Mouse (Mus musculus): Measurements from ENCODE around the gene Mrps34. TPM values are rescaled to one million over a fixed set of nuclear protein-coding genes. Genes with fewer than 3 reads are reported as not detected.

The Mrps34 gene
- total and polyA plus RNA-seq, 3 experiments = 21.1 to 82.8 (median 28.8) TPM

- Histone ChIP-seq H3K4me3 (ENCODE audit: low read depth, low read length) (peak within 1 kb of the TSS; percentile 92), H3K27me3 (ENCODE audit: insufficient read depth, low read length) (no peaks in the 10 kb centered on the region), H3K4me1 (ENCODE audit: insufficient read depth, low read depth, low read length) (peaks cover 70% of the 10 kb centered on the region), H3K9me3 (replicated peaks) (no peaks in the 10 kb centered on the region), H3K36me3 (replicated peaks) (peaks cover 86% of the 10 kb centered on the region)
- DNase-seq (ENCODE audit: low spot score) (peak; percentile 86), ATAC-seq (ENCODE audit: extremely low read depth, insufficient number of reproducible peaks, low FRiP score, poor library complexity, severe bottlenecking) (peak; percentile 37; the same call in 1 of the 2 replicates)
- no peak for TF ChIP-seq POLR2AphosphoS5 (IDR thresholded peaks at IDR 0.05; ENCODE audit: insufficient replicate concordance, low read depth, low read length)
- no peak for TF ChIP-seq TAL1 (conservative IDR thresholded peaks at IDR 0.05; ENCODE audit: low read depth, low read length)
- no peak for TF ChIP-seq GATA1 (IDR thresholded peaks at IDR 0.05; ENCODE audit: borderline replicate concordance, low read length)
- no peak for TF ChIP-seq CTCF (IDR thresholded peaks at IDR 0.05; ENCODE audit: low read depth, low read length)
- TF ChIP-seq GATA2 (IDR thresholded peaks at IDR 0.05; ENCODE audit: borderline replicate concordance, low read depth, low read length) = no peak
Measured at GRCm38 (mm10) chr17:24896241-24896992, 1.5 kb downstream of the Mrps34 start, which contains the start of gene Nme3. Nme3 (plus strand) TSS chr17:24896500.

GRCm38 (mm10) chr17:24896993-24897269 lies 2.0 kb downstream of the Mrps34 start:
- Histone ChIP-seq H3K27me3 (ENCODE audit: insufficient read depth, low read length) (no peaks in the 10 kb centered on the region), H3K9me3 (replicated peaks) (no peaks in the 10 kb centered on the region), H3K4me3 (ENCODE audit: low read depth, low read length) (peak overlapping the region; percentile 92), H3K36me3 (replicated peaks) (peaks cover 89% of the 10 kb centered on the region), H3K4me1 (ENCODE audit: insufficient read depth, low read depth, low read length) (peaks cover 75% of the 10 kb centered on the region)
- ATAC-seq (ENCODE audit: extremely low read depth, insufficient number of reproducible peaks, low FRiP score, poor library complexity, severe bottlenecking) = no peak
- no peak for DNase-seq (ENCODE audit: low spot score)
- TF ChIP-seq CTCF (IDR thresholded peaks at IDR 0.05; ENCODE audit: low read depth, low read length) (no peak), GATA1 (IDR thresholded peaks at IDR 0.05; ENCODE audit: borderline replicate concordance, low read length) (no peak), GATA2 (IDR thresholded peaks at IDR 0.05; ENCODE audit: borderline replicate concordance, low read depth, low read length) (no peak)

- ATAC-seq (ENCODE audit: extremely low read depth, insufficient number of reproducible peaks, low FRiP score, poor library complexity, severe bottlenecking) (no peak), DNase-seq (ENCODE audit: low spot score) (no peak)
- Histone ChIP-seq H3K27me3 (ENCODE audit: insufficient read depth, low read length) (no peaks in the 10 kb centered on the region), H3K9me3 (replicated peaks) (no peaks in the 10 kb centered on the region), H3K4me3 (ENCODE audit: low read depth, low read length) (peak overlapping the region; percentile 92; the same call in 1 of the 2 replicates), H3K4me1 (ENCODE audit: insufficient read depth, low read depth, low read length) (peaks cover 75% of the 10 kb centered on the region), H3K36me3 (replicated peaks) (peaks cover 89% of the 10 kb centered on the region)
- TF ChIP-seq GATA1 (IDR thresholded peaks at IDR 0.05; ENCODE audit: borderline replicate concordance, low read length) (no peak), TAL1 (conservative IDR thresholded peaks at IDR 0.05; ENCODE audit: low read depth, low read length) (no peak), POLR2AphosphoS5 (IDR thresholded peaks at IDR 0.05; ENCODE audit: insufficient replicate concordance, low read depth, low read length) (no peak), CTCF (IDR thresholded peaks at IDR 0.05; ENCODE audit: low read depth, low read length) (no peak), GATA2 (IDR thresholded peaks at IDR 0.05; ENCODE audit: borderline replicate concordance, low read depth, low read length) (no peak)
Measured at GRCm38 (mm10) chr17:24897600-24897999, 2.7 kb downstream of the Mrps34 start.

GRCm38 (mm10) chr17:24898041-24898854 lies 3.3 kb downstream of the Mrps34 start:
- TF ChIP-seq POLR2AphosphoS5 (IDR thresholded peaks at IDR 0.05; ENCODE audit: insufficient replicate concordance, low read depth, low read length) (0 out of 2 replicates have a peak, but pooled peaks have one; percentile 51), CTCF (IDR thresholded peaks at IDR 0.05; ENCODE audit: low read depth, low read length) (no peak)
- no peak for ATAC-seq (ENCODE audit: extremely low read depth, insufficient number of reproducible peaks, low FRiP score, poor library complexity, severe bottlenecking)
- DNase-seq (ENCODE audit: low spot score) = no peak
- Histone ChIP-seq H3K4me3 (ENCODE audit: low read depth, low read length) (peak overlapping the region; percentile 92; the same call in 1 of the 2 replicates), H3K9me3 (replicated peaks) (no peaks in the 10 kb centered on the region), H3K27me3 (ENCODE audit: insufficient read depth, low read length) (no peaks in the 10 kb centered on the region), H3K4me1 (ENCODE audit: insufficient read depth, low read depth, low read length) (peaks cover 76% of the 10 kb centered on the region), H3K36me3 (replicated peaks) (peaks cover 89% of the 10 kb centered on the region)

DNA sequence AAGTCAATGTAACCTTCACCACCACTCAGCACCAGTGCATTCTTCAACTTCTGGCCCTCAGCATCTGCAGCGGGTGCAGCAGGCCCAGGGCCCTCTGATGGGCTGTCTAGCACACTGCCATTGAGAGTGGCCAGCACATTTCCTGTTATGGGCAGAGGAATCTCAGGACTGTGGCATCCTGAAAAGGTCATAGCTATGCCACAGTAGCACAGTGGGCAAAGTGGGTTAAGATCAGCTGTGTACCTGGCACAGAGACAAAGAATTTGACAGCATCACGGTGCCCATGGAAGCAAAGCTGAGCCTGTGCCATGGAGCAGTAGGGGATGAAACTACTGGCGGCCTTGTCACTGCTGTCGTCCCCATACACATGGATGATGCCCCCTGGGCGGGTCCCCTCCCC lies 4.2 kb downstream of the Mrps34 start:
- DNase-seq (ENCODE audit: low spot score) (no peak), ATAC-seq (ENCODE audit: extremely low read depth, insufficient number of reproducible peaks, low FRiP score, poor library complexity, severe bottlenecking) (no peak)
- no peak overlapping the region for H3K4me3 ChIP-seq (ENCODE audit: low read depth, low read length)
- peaks cover 76% of the 10 kb centered on the region for H3K4me1 ChIP-seq (ENCODE audit: insufficient read depth, low read depth, low read length)
- peaks cover 89% of the 10 kb centered on the region for H3K36me3 ChIP-seq (replicated peaks)
- no peak for TF ChIP-seq TAL1 (conservative IDR thresholded peaks at IDR 0.05; ENCODE audit: low read depth, low read length)
- TF ChIP-seq CTCF (IDR thresholded peaks at IDR 0.05; ENCODE audit: low read depth, low read length) = no peak
- 0 out of 2 replicates have a peak, but pooled peaks have one; percentile 4 for TF ChIP-seq POLR2AphosphoS5 (IDR thresholded peaks at IDR 0.05; ENCODE audit: insufficient replicate concordance, low read depth, low read length)
- no peak for TF ChIP-seq GATA2 (IDR thresholded peaks at IDR 0.05; ENCODE audit: borderline replicate concordance, low read depth, low read length)
- TF ChIP-seq GATA1 (IDR thresholded peaks at IDR 0.05; ENCODE audit: borderline replicate concordance, low read length) = no peak
- no peaks in the 10 kb centered on the region for H3K9me3 ChIP-seq (replicated peaks)
- no peaks in the 10 kb centered on the region for H3K27me3 ChIP-seq (ENCODE audit: insufficient read depth, low read length)

DNA sequence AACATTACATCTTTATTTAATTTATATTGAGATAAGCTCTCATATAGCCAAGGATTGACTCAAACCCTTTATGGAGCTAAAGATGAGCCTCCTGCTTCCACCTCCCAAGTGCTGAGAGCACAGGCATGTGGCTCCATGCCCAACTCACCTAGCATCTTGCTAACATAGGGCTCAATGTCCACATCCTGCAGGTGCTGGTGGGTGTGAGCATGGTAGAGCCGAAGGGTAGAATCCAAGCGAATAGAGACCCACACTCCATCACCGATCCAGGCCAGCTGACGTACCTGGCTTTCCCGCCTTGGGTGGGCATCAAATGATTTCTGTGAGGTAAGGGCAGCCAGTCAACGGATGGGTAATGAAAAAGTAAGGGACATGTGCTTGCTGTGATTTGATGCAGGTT lies 5.1 kb downstream of the Mrps34 start:
- ATAC-seq (ENCODE audit: extremely low read depth, insufficient number of reproducible peaks, low FRiP score, poor library complexity, severe bottlenecking) (no peak), DNase-seq (ENCODE audit: low spot score) (no peak)
- H3K36me3 ChIP-seq (replicated peaks) = peaks cover 93% of the 10 kb centered on the region
- no peak overlapping the region for H3K4me3 ChIP-seq (ENCODE audit: low read depth, low read length)
- H3K4me1 ChIP-seq (ENCODE audit: insufficient read depth, low read depth, low read length) = peaks cover 79% of the 10 kb centered on the region
- no peaks in the 10 kb centered on the region for H3K9me3 ChIP-seq (replicated peaks)
- TF ChIP-seq GATA2 (IDR thresholded peaks at IDR 0.05; ENCODE audit: borderline replicate concordance, low read depth, low read length) (no peak), TAL1 (conservative IDR thresholded peaks at IDR 0.05; ENCODE audit: low read depth, low read length) (no peak), POLR2AphosphoS5 (IDR thresholded peaks at IDR 0.05; ENCODE audit: insufficient replicate concordance, low read depth, low read length) (no peak), GATA1 (IDR thresholded peaks at IDR 0.05; ENCODE audit: borderline replicate concordance, low read length) (no peak), CTCF (IDR thresholded peaks at IDR 0.05; ENCODE audit: low read depth, low read length) (no peak)
- H3K27me3 ChIP-seq (ENCODE audit: insufficient read depth, low read length) = no peaks in the 10 kb centered on the region
